Mouse (Mus musculus) gonadal fat pad, adult 2 months (tissue): ENCODE data around the gene Ism1. TPM values are rescaled to one million over a fixed set of nuclear protein-coding genes. Genes with fewer than 3 reads are reported as not detected.

ENCODE experiments used
- DNase-seq: peaks from one replicate; pipeline ENCODE4 v3.0.0-alpha.2; 2012; ENCODE audit warnings: low read depth
- polyA plus RNA-seq: library from polyadenylated mRNA; depleted of rRNA; stranded (reverse); fragments of >200 nt; gene quantifications from 2 replicates; pipeline ENCODE4 v1.2.3, GENCODE M21; 2012; rRNA removed

Ism1 gene
- 23.1 and 30.6 TPM in 2 replicates for polyA plus RNA-seq

GRCm38 (mm10) chr2:139677809-139678274 is at the start of gene Ism1:
TSS of gene Ism1 (plus strand) at chr2:139678178.
- no peak for DNase-seq

- no peak for DNase-seq
Measured at GRCm38 (mm10) chr2:139628731-139629130, 49.2 kb upstream of the Ism1 start.

DNA sequence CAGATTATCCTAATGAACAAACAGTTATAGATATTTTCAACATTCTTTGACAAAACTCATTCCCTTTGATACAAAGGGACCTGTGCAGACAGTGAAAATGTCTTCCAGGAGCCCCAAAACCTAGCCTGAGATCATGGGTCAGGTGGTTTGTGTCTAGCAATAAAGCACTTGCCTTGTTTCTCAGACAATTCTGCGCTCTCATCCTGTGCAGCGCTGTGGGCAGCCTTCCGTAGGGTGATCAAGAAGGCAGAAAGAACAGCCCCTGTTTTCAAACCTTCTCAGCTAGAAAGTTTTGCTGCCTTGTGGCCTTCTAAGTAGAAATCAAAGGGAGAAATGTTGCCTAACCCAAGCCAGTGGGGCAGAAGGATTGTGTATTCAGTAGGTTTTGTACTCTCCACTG is 48.3 kb upstream of the Ism1 start:
- no peak for DNase-seq

GRCm38 (mm10) chr2:139634506-139634905 is 43.5 kb upstream of the Ism1 start:
- no peak for DNase-seq

DNA sequence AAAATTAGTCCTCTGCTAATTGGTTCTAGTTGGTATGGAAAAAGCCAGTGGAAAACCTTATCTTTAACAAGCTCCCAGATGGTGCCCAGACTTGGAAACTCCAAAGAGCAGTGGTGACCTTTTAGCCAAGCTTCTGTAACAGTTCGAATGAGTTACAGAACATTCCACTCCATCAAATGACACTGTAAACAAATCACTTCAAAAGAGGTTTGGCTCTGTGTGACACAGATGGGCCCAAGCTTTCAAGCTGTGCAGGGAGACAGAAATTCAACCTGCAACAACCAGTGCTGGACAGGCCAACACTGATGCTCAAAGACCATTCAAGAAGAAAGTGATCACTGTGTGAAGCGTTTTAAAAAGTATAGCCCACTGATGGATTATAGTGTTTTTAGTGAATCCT is 40.1 kb upstream of the Ism1 start:
- no peak for DNase-seq

DNA sequence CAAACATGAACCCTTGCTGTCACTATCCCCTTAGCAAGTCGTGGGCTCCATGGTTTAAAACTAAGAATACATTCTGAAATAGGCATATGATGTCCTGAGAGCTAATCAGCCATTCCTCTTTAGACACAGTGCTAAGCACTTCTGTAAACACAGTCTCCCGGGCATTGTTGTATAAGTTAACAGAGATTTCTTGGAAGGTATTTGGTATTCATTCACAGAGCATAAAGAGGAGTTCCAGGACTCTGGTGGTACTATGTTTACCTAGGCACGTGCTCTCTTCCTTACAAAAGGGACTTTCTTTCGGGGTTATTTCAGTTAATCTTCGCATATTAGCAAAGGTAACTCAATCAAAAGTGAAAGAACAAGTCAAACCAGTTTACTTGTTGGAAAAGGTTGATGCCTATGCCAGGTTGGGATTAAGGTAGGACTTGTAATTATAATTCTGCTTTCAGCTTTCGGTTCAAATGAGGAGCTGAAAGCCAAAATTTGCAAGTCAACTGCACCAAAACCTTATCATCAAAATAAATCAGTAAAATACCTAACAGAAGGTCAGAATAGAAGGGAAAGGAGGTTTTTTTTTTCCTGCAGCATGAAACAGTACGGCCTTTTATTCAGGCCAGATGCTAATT is 36.1 kb upstream of the Ism1 start:
- peak; percentile 74 for DNase-seq

- DNase-seq = no peak
Measured at GRCm38 (mm10) chr2:139649518-139649917, 28.5 kb upstream of the Ism1 start.

GRCm38 (mm10) chr2:139656750-139657149 is 21.2 kb upstream of the Ism1 start:
- no peak for DNase-seq

DNA sequence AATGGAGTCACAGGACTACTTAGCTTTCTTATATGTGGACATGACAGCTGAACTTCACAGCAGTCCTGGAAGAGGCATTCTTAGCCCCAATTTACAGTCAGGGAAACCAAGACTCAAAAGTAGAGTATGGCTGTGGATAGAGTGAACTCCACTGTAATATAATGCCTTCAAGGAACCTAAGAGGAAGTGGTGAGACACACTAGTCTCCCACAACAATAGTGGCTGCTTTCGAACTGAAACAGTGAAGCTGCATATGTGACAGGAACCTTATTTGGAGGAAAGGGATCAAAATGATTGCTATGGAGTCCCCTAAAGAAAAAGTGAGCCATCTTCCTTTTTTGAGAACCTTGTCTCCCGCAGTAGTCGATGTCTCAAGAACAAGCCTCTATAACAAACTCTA is 6.1 kb upstream of the Ism1 start:
- no peak for DNase-seq

- no peak for DNase-seq
Measured at GRCm38 (mm10) chr2:139672371-139672770, 5.6 kb upstream of the Ism1 start.

GRCm38 (mm10) chr2:139677065-139677762 is 764 bp upstream of the Ism1 start:
- no peak for DNase-seq

DNA sequence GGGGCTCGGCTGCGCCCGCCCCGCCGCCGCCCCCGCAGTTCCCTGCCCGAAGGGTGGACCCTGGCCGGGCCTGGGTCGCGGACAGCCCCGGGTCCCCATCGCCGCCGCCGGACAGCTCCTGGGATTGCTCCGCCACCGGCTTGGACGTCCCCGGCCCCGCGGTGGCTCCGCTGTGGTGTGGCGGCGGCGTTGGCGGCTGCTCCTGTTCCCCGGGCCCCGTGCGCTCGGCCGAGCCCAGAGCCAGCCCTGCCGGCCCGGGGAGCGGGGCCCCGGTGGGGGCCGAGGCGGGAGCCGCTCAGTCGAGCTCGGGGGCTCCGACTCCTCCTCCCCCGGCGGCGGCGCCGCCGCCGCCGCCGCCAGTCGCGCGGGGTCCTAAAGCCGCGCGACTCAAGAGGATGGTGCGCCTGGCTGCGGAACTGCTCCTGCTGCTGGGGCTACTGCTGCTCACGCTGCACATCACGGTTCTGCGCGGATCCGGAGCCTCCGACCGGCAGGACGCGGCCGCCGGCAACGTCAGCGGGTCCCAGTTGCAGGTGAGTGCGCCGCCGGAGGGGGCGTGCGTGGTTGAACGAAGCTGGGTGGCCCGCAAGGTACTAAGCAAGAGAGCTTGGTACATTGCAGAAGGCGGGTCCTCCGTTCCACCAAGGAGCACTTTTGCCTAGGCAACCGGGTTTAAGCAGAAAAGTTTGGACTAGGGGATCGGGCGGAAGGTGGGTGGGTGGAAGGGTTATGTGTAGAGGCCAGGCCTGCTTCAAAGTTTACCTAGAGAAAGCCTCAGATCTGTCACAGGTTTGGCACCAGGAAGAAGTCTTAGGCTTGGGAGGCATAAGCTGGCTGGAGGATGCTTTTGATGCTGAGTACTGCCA is 530 bp downstream of the Ism1 start:
- DNase-seq = no peak

DNA sequence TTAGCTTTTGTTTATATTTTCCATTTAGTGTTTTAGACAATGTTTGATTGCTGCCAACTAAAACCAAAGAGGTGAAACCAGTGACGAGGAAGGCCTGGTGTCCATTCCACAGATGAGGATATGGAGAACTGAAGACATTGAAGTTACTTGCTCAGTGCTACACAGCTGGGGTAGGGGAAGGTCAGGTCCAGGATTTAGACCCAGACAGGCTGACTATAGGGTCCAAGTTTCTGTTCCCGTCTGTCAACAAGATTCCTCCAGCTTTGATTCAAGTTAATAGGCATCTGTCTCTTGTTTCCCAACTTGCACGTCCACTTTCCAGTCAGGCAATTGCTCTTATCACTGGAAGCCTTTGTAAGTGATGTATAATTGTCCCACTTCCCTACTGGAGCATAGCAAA is 4.6 kb downstream of the Ism1 start:
- DNase-seq = no peak

- DNase-seq = no peak
Measured at GRCm38 (mm10) chr2:139689442-139690003, 11.5 kb downstream of the Ism1 start.

DNA sequence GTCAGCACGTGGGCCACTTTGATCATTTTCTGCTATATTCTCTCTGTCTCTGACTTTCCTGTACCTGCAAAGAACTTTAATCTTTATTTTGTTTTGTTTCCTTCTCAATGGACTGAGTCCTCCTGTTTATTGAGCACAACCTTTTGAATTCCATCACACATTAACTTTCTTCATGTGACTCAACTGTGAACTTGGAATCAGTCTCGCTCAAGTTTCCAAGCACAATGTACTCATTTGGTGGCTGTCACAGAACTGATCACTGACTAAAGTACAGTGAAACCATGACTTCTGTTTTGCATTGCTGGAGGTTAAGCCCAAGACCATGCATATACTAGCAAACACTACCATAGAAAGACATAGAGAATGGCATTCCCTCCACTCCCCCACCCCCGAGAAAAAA is 15.5 kb downstream of the Ism1 start:
- no peak for DNase-seq

GRCm38 (mm10) chr2:139694638-139695037 is 16.7 kb downstream of the Ism1 start:
- DNase-seq = no peak

DNA sequence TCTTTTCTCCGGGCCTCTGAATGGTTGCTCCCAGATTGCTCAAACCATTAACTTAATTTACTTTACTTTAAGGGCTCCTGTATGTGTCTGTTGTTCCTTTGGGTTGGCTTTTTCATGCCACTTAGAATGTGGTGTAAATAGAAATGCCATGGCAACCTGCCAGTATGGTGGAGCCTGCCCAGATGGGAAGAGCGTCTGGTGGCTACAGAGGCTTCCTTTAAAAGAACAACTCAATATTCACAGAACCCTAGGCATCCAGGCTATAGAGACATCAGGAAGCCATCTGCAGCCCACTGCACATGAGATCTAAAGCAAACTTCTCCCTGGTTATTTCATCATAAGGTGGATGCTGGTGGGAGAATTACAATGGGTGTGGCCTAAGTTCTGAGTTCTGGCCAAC is 18.6 kb downstream of the Ism1 start:
- DNase-seq = no peak

GRCm38 (mm10) chr2:139700609-139701008 is 22.6 kb downstream of the Ism1 start:
- DNase-seq = no peak

- no peak for DNase-seq
Measured at GRCm38 (mm10) chr2:139704951-139705350, 27.0 kb downstream of the Ism1 start.

GRCm38 (mm10) chr2:139708194-139708899 is 30.4 kb downstream of the Ism1 start:
- no peak for DNase-seq

DNA sequence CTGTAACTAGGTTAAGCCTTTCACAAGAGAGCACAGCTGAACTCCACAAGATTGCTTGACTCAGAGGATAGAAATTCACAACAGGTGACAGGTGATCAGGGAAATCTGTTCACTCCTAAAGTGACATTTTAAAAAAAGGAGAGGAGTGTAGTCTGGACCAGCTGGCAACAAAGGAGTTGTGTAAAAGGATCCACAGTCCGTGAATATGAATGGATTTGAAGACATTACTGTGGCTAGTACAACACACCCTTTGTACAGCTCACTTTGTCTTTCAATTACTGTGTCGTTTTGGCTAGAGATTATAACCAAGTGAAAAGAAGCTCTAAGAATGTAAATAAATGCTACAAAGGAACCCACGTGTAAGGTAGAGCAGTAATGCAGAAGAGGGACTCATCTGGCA is 33.7 kb downstream of the Ism1 start:
- DNase-seq = no peak

- DNase-seq = no peak
Measured at GRCm38 (mm10) chr2:139712046-139712445, 34.1 kb downstream of the Ism1 start.
